Mouse (Mus musculus): ENCODE data around the gene Lgr4.

- no peak for TF ChIP-seq CTCF (IDR thresholded peaks at IDR 0.05; ENCODE audit: low read depth)
- no peak for TF ChIP-seq EP300 (IDR thresholded peaks at IDR 0.05; ENCODE audit: low read depth)
Measured at GRCm38 (mm10) chr2:109931978-109932780, 14.7 kb downstream of the Lgr4 start.

All from heart, postnatal 0 days (tissue).